Mouse (Mus musculus) thymus, adult 2 months (tissue): ENCODE measurements at regions not wholly inside any gene's neighbourhood (a gene's known extent, or its start where the extent isn't known, plus 50 kb on each side); places are given as distances from the start of the nearest gene placed in this dataset.

Experiments used
- CTCF ChIP-seq: fragments of 200-500 bp; IDR thresholded peaks from 2 replicates; pipeline ENCODE4 v1.5.1; 2012; ENCODE audit warnings: mild to moderate bottlenecking, control low read depth, low read length, moderate library complexity, borderline replicate concordance; ENCODE audit not compliant: control insufficient read depth, poor library complexity, insufficient read depth; ENCODE audit errors: extremely low read depth
- POLR2A ChIP-seq: fragments of 200-500 bp; IDR thresholded peaks from 2 replicates; pipeline ENCODE4 v1.6.1; 2012; ENCODE audit warnings: mild to moderate bottlenecking, low read length, control low read depth, moderate library complexity; ENCODE audit not compliant: control insufficient read depth, poor library complexity, insufficient read depth; ENCODE audit errors: extremely low read depth

DNA sequence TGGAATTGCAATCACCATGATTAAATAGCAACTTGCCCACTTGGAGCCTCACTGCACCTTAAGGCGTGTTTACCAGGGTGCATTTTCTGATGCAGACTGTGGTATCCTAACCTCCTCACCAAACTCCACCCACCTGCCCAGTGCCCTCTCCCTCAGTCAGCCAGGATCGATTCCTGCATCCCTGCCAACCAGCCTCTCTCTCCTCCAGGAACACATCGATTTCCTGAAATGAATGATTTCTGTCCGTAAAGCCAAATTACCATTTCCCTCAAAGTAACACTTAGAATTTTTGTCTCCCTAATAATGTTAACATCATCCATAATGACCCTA lies 103.4 kb upstream of the Ppp2r2d start:
- TF ChIP-seq CTCF (no peak), POLR2A (no peak)
